Mouse (Mus musculus) forebrain, postnatal 0 days (tissue): ENCODE measurements around the gene Scd4. TPM values are rescaled to one million over a fixed set of nuclear protein-coding genes. Genes with fewer than 3 reads are reported as not detected.
A peak's percentile ranks its signal among the peaks of the same experiment; 100 is the strongest.

Experiments used
- ATAC-seq: fragments of 200-750 bp; cut with Nextera tagmentation; 2 replicates; pipeline ENCODE4 v1.8.0; 2017; ENCODE audit warnings: mild to moderate bottlenecking, moderate library complexity
- DNase-seq: peaks from one replicate; pipeline ENCODE4 v3.0.0-alpha.2; 2015
- H3K27ac ChIP-seq: fragments of 300-500 bp; sonication (generic); 2 replicates; pipeline ENCODE4 v1.5.1; 2014; ENCODE audit warnings: low read depth, mild to moderate bottlenecking, antibody characterized with exemption, low read length, moderate library complexity, mixed read lengths
- H3K27me3 ChIP-seq: fragments of 300-500 bp; sonication (generic); 2 replicates; pipeline ENCODE4 v1.6.1; 2014; ENCODE audit warnings: mild to moderate bottlenecking, low read length, mixed read lengths; ENCODE audit not compliant: insufficient read depth
- H3K36me3 ChIP-seq: fragments of 300-500 bp; sonication (generic); 2 replicates; pipeline ENCODE4 v1.6.1; 2014; ENCODE audit warnings: mild to moderate bottlenecking, moderate library complexity; ENCODE audit not compliant: insufficient read depth
- H3K4me1 ChIP-seq: fragments of 300-500 bp; sonication (generic); 2 replicates; pipeline ENCODE4 v1.6.1; 2014; ENCODE audit warnings: antibody characterized with exemption; ENCODE audit not compliant: insufficient read depth
- H3K4me2 ChIP-seq: fragments of 300-500 bp; sonication (generic); 2 replicates; pipeline ENCODE4 v1.6.1; 2014; ENCODE audit warnings: low read depth, mild to moderate bottlenecking, moderate library complexity
- H3K4me3 ChIP-seq: fragments of 300-500 bp; sonication (generic); 2 replicates; pipeline ENCODE4 v1.5.1; 2014; ENCODE audit warnings: low read depth, low read length, mixed read lengths
- H3K9ac ChIP-seq: fragments of 300-500 bp; sonication (generic); 2 replicates; pipeline ENCODE4 v1.6.1; 2014; ENCODE audit warnings: mild to moderate bottlenecking
- H3K9me3 ChIP-seq: fragments of 300-500 bp; sonication (generic); 2 replicates; pipeline ENCODE4 v1.6.1; 2016; ENCODE audit warnings: low read length
- CTCF ChIP-seq: sonication (generic); IDR thresholded peaks from 2 replicates; pipeline ENCODE4 v1.5.1; 2016; ENCODE audit warnings: antibody characterized with exemption, control low read depth, low read depth
- WGBS: fragments of 180-500 bp; shearing (Covaris S2); extraction: QIAGEN DNeasy Blood & Tissue Kit; methylation state at CpG from one replicate; pipeline ENCODE4 v1.1.7; 2014; 5-methylcytosine and 5-hydroxymethylcytosine counted together
- polyA plus RNA-seq: library from polyadenylated mRNA; unstranded; fragments of >200 nt; fragmentation: Nextera tagmentation; extraction: Ambion mirVana; gene quantifications from 2 replicates; pipeline ENCODE4 v1.2.1, GENCODE M21; 2015
- total RNA-seq: library from RNA; depleted of rRNA; stranded (reverse); fragments of >200 nt; gene quantifications from 2 replicates; pipeline ENCODE4 v1.2.3, GENCODE M21; 2014

Gene Scd4
- total and polyA plus RNA-seq, 2 experiments from 2014 or later = 0.25 to 0.43 TPM

DNA sequence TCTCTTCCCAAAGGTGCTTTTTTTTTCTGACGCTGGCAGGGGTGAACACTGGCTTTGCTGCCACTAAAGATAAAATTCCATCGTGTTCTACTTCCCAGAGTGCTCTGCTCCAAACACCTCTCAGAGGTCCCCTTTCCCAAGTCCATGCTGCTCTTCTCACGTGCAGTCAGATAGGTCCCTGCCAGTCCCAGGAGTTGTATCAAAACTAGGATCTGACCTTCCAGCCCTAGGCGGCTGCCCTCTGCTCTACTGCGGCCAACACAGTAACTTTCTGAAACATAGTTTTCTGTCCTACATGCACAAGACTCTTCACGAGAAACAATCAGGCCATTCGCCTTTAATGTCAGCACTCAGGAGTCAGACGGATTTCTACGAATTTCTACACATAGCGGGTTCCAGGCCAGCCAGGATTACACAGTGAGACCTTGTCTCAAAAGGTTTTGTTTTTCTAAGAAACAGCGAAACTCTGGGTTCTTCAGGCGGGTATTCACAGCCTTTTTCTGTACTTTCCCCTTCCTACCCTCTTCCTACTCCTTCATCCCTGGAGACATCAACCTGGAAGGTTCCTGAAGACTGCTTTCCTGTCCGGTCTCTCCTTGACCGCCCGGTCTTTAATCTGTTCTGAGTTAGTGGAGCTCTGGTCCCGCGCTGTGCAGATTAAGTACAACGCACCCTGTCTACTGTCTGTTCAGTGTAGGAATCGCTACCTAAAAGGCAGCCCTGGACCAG is 55.0 kb downstream of the Scd4 start:
- ATAC-seq (no peak), DNase-seq (no peak)
- WGBS = 31% methylated on average over 19 of the region's 19 CpGs
- peak overlapping the region; percentile 64 for H3K4me3 ChIP-seq
- H3K27ac ChIP-seq = peak overlapping the region; percentile 70
- H3K9ac ChIP-seq = peak overlapping the region; percentile 75
- peak overlapping the region; percentile 91 for H3K4me2 ChIP-seq
- no peaks in the 10 kb centered on the region for H3K27me3 ChIP-seq
- 0 out of 2 replicates have a peak, but pooled peaks cover 4% of the 10 kb centered on the region for H3K4me1 ChIP-seq
- TF ChIP-seq CTCF = no peak
- H3K36me3 ChIP-seq = no peaks in the 10 kb centered on the region
- no peaks in the 10 kb centered on the region for H3K9me3 ChIP-seq

DNA sequence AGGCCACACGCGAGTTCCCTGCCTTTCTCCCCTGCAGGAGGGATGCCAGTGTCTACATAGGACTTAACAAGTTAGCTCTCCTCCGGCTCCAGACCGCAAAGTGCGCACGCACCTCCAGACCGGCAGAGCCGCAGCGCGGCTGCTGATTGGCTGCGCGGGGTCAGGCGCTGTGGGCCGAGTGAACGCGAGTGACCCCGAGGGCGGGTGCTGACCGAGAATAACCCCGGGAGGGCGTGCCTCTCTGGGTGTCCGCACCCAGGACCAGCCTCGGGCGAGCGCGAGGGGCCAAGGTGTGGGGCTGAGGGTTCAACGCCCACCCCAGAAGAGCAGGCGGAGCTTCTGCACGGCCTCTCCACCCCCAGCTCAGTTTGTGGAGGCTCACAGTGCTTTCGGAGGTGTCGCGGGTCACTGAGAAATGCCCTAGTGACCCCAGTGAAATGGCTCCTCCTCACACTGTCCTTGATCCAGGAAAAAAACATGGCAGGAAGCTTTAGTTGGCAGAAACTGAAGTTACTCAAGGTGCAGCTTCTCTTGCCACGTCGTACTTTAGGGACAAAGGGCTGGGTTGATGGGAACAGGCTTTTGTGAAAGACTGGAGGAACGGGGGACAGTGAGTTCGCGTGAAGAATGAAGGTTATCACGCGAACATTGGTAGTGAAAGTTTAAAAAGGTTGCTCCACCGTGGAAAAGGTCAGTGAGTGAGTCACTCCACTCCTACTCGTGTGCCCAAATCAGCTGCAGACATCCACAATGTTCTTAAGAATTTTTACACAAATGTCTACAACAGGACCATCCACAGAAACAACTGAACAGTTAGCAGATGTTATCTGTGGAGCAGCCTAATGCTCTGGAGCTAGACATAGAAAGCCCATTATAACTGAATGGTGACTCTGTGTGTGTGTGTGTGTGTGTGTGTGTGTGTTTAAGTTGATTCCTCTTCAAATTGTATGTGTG is 55.9 kb downstream of the Scd4 start:
- Histone ChIP-seq H3K9me3 (no peaks in the 10 kb centered on the region), H3K27me3 (no peaks in the 10 kb centered on the region), H3K4me1 (0 out of 2 replicates have a peak, but pooled peaks cover 4% of the 10 kb centered on the region), H3K9ac (peak overlapping the region; percentile 75), H3K4me2 (peak overlapping the region; percentile 91), H3K4me3 (peak overlapping the region; percentile 64), H3K27ac (peak overlapping the region; percentile 72), H3K36me3 (peaks cover 2% of the 10 kb centered on the region; the same call in 1 of the 2 replicates)
- DNase-seq (peak; percentile 92), ATAC-seq (peak; percentile 98)
- WGBS = 4% methylated on average over 41 of the region's 41 CpGs
- no peak for TF ChIP-seq CTCF

DNA sequence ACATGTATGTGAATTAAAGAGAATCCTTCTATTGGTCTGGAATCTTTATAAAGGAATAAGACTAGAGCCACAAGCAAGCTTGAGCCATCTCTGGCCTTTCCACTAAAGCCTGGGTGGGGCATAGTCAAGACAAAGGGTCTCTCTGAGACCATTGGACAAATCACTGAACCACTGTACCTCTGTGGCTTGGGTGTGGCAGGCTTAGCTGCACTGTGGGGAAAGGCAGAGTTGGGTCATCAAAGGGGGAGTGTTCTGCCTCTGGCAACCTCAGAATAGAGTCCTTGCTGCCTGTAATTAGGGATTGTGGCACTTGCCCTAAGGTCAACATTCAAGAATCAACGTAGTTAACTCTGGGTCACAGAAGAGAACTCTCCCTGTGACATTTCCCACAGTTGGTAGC is 56.6 kb downstream of the Scd4 start:
- Histone ChIP-seq H3K4me3 (no peak overlapping the region), H3K27me3 (no peaks in the 10 kb centered on the region), H3K9me3 (no peaks in the 10 kb centered on the region), H3K9ac (no peak overlapping the region), H3K4me1 (0 out of 2 replicates have a peak, but pooled peaks cover 4% of the 10 kb centered on the region), H3K27ac (no peak overlapping the region), H3K4me2 (no peak overlapping the region), H3K36me3 (peaks cover 3% of the 10 kb centered on the region; the same call in 1 of the 2 replicates)
- DNase-seq = no peak
- 25% methylated on average over 1 of the region's 1 CpGs for WGBS
- no peak for ATAC-seq
- TF ChIP-seq CTCF = no peak

DNA sequence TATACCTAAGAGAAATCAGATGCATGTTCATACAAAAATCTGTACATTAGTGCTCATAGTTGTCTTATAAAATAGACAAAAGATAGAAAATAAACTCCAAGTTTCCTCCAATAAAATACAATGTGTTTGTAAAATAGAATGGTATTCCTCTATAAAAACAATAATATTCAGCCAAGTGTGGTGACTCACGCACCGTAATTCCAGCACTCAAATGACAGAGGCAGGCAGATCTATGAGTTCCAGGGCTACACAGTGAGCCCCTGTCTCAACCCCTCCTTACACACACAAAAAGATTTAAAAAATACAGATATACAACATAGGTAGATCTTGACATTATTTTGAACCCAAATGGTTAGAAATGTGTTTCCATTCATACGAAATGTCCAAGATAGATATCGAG is 59.0 kb downstream of the Scd4 start:
- 94% methylated on average over 4 of the region's 4 CpGs for WGBS
- Histone ChIP-seq H3K27ac (no peak overlapping the region), H3K4me2 (no peak overlapping the region), H3K4me1 (0 out of 2 replicates have a peak, but pooled peaks cover 4% of the 10 kb centered on the region), H3K27me3 (no peaks in the 10 kb centered on the region), H3K36me3 (peaks cover 6% of the 10 kb centered on the region; the same call in 1 of the 2 replicates), H3K9me3 (no peaks in the 10 kb centered on the region), H3K4me3 (no peak overlapping the region), H3K9ac (no peak overlapping the region)
- ATAC-seq = no peak
- no peak for DNase-seq
- no peak for TF ChIP-seq CTCF

DNA sequence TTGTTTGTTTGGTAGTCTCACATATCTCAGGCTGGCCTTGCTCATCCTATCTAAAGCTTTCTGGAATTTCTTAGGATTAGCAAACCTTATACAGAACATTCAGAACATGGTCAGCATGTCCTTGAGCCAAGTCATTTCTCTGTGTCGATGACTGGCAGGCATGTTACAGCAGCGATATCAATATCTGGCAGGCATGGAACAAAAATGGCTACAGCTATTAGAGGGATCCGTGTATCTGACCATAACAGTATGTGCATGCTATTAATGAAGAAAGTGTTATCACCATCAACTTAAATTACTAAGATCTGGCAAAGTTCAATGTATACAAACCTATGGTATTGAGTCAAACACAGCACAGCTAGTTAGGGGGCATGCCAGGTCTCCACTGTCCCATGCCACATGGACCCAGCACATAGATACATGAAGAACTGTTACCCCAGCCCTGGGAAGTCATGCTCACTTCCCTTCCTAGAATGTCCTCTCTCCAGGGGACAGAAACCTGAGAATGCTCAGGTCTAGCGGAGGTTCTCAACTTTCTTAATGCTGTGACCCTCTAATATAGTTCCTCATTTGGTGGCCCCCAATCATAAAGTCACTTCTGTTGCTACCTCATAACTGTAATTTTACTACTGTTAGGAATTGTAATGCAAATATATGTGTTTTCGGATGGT is 59.6 kb downstream of the Scd4 start:
- 0 out of 2 replicates have a peak, but pooled peaks cover 4% of the 10 kb centered on the region for H3K4me1 ChIP-seq
- no peak overlapping the region for H3K4me2 ChIP-seq
- H3K36me3 ChIP-seq = peaks cover 12% of the 10 kb centered on the region; the same call in 1 of the 2 replicates
- no peaks in the 10 kb centered on the region for H3K27me3 ChIP-seq
- WGBS = 88% methylated on average over 5 of the region's 5 CpGs
- no peak for TF ChIP-seq CTCF
- H3K9me3 ChIP-seq = no peaks in the 10 kb centered on the region
- no peak for DNase-seq
- H3K27ac ChIP-seq = no peak overlapping the region
- H3K9ac ChIP-seq = no peak overlapping the region
- no peak for ATAC-seq
- H3K4me3 ChIP-seq = no peak overlapping the region

DNA sequence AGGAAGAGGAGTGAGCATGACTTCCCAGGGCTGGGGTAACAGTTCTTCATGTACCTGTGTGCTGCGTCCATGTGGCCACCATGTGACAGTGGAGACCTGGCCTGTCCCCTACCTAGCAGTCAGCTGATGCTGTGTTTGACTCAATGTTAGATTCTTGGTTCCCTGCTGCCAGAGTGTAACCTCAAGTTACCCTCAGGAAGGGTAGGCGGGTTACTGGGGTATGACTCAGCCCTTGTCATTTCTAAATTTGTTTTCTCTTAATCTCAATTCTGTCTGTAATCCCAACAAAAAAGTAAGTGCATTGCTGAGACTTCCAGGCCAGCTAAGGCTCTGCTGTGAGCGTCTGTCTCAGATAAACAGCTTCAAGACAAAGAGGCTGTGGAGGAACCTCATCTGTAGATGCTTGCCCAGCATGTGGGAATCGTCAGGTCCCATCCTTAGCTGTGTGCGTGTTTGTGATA is 61.1 kb downstream of the Scd4 start:
- no peak for TF ChIP-seq CTCF
- Histone ChIP-seq H3K4me2 (no peak overlapping the region), H3K4me3 (no peak overlapping the region), H3K36me3 (peaks cover 18% of the 10 kb centered on the region; the same call in 1 of the 2 replicates), H3K27ac (no peak overlapping the region), H3K27me3 (no peaks in the 10 kb centered on the region), H3K9ac (no peak overlapping the region), H3K4me1 (no peaks in the 10 kb centered on the region), H3K9me3 (no peaks in the 10 kb centered on the region)
- WGBS = 81% methylated on average over 5 of the region's 5 CpGs
- no peak for DNase-seq
- no peak for ATAC-seq
